Mouse (Mus musculus) 3134 (cell line): ENCODE measurements around the gene Bcar3.
A peak's percentile ranks its signal among the peaks of the same experiment; 100 is the strongest.

ENCODE experiments used
- DNase-seq: peaks from one replicate; pipeline ENCODE4 v3.0.0-alpha.2; 2011; ENCODE audit warnings: low spot score; ENCODE audit not compliant: insufficient read length; ENCODE audit errors: extremely low read depth

Gene Bcar3

GRCm38 (mm10) chr3:122475735-122476134 lies 181.8 kb downstream of the Bcar3 start:
- DNase-seq: no peak

DNA sequence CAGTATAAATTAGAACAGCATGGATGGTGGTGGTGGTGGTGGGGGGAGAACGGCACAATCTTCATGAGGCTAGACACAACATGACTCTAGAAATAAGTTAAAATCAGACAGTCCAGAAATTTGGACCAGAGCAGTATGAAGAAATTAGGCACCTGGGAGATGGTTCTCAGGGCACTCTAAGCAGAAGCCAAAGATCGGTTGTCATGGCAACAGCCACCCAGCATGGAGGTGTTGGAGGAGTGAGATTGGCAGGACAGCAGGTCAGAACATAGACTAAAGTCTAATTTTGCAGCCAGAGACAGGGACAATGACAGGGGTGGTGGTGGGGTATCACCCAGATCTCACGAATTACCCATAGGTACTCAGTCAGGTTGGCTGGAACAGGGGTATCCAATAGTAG lies 182.7 kb downstream of the Bcar3 start:
- no peak for DNase-seq

DNA sequence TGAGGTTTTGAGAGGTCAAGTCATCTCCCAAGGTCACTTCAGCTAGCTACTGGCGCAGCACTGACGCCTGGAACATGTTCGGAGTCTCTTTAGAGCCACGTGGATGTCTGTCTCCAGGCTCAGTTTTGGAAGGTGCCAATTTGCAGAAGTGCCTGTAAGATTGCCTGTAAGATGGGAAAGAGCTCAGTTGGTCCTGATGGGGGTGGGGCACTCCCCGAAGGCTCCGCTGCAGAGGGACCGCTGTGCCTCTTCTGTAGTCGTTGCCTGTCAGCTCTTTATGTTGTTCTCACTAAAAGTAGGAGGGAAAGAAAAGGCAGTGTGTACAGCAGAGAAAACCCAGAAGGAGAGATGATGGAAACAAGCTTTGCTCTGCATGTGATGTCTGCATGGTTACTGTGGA lies 183.6 kb downstream of the Bcar3 start:
- DNase-seq: no peak

DNA sequence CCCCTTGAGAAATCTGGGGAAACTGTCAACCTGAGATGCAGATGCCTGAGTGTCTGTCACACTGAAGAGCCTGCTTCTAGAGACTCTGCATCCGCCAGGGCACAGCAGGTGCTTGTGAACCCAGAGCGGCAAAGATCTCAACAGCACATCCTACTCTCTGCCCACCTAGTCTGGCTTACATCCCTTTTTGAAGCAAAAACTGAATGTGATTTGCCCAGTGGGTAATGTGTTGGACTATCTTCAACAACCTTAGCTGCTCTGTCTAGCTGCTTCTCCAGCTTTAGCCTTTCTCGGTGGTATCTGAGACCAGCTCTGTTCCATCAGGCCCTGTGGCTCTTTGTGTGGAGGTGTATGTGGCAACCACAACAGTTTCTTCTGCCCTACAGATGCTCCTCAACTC lies 184.8 kb downstream of the Bcar3 start:
- no peak for DNase-seq

DNA sequence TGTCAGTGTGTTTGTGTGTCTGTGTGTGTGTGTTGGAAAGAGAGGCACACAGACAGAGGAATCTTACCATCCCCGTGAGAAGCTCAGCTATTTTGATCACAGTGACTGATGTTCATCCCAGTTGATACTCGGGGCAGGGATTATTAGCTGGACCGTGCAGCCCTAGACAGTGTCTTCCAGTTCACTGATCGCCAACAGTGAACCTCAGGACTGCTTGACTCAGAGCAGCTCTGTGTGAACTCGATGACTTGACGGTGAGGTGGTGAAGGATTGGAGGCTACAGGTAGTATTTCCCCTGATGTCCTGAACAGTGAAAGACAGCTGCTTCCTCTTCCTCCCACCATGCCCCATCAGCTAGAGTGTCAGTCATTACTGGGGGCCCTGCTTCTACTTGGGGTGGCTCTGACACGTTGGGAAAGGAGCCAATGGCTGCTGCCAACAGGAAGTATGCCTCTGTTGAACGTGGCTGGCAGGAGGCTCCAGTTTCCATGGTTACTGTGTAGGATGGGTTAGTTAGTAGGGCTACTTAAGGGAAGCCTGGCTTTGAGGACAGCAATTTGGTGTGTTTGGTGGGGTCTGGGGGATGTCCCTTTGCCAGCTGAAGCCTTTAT lies 186.2 kb downstream of the Bcar3 start:
- DNase-seq: peak; percentile 42

- no peak for DNase-seq
Measured at GRCm38 (mm10) chr3:122480986-122481385, 187.1 kb downstream of the Bcar3 start.

- peak; percentile 81 for DNase-seq
Measured at GRCm38 (mm10) chr3:122481891-122482739, 188.2 kb downstream of the Bcar3 start.

- peak; percentile 79 for DNase-seq
Measured at GRCm38 (mm10) chr3:122483066-122483782, 189.3 kb downstream of the Bcar3 start.

DNA sequence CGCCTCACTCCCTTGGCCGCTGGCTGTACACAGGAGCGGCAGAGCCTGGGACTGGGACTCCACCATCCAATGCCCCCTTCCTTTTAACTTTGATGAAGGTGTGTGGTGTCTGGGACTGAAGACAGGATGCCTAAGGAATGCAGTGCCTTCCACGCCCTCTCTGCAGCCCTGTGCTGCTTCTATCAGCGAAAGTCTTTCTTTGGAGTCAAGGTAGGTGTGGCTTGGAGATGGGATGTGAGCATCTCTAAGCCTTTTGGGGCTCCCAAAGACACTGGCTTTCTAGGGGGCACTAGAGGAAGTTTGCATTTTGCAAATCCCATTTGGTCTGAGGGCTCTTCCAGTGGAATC lies 189.8 kb downstream of the Bcar3 start:
- DNase-seq: no peak

GRCm38 (mm10) chr3:122484301-122484700 lies 190.4 kb downstream of the Bcar3 start:
- DNase-seq: no peak

DNA sequence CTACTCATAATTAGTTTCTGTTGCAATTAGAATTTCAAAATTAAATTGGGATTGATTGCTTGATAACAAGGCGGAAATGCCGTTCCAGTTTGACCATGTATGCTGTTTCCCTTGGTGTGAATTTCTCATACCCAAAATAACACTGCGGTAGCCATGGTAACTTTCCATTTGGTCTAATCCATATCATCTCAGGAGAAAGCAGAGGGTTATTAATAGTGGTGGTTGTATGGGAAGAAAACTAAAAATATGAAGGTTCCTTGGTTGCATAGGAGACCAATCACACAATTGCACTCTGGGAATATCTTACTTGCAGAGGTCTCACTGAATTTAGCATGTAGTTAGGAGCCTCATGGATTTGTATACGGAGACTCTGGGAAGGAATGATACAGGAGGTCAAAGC lies 191.8 kb downstream of the Bcar3 start:
- no peak for DNase-seq

- DNase-seq: no peak
Measured at GRCm38 (mm10) chr3:122486193-122486592, 192.3 kb downstream of the Bcar3 start.

- peak; percentile 45 for DNase-seq
Measured at GRCm38 (mm10) chr3:122488051-122488754, 194.3 kb downstream of the Bcar3 start.

DNA sequence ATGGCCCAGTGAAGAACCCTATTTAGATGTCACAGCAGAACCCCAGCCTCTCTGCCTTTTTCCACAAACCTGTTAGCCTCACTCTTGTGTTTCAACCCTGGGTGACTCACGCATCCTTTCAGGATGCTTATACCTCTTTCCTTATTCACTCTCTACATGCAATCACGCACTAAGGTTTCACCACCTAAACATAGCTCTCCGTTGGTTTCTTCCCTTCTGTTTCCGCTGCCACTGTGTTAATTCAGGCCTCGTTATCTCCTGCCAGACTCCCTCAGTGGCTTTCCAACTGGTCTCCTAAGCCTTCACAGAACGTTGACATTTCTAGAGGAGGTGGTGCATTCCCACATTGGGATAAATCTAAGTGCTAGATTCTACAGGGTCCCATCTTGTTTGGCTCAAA lies 196.6 kb downstream of the Bcar3 start:
- DNase-seq: no peak

DNA sequence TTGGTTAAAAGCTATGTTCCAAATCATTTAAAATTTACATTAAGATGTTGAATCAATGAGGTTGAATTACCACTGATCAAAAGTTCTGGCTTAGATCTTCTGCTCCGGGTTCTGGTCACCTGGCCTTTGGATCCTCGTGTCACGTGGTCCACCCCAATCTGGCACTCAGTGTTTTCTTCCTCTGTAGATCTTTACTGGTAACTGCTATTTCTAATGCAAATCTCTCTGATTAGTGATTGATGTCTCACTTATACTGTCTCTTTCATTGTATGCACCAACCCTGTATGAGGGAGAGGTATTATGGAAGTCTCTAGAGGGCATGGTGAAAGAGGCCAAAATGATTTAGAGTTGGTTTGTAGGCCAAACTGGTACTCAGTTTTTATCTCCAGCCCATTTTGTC lies 198.1 kb downstream of the Bcar3 start:
- DNase-seq: no peak

- no peak for DNase-seq
Measured at GRCm38 (mm10) chr3:122492872-122493615, 199.1 kb downstream of the Bcar3 start.

- DNase-seq: no peak
Measured at GRCm38 (mm10) chr3:122494764-122495163, 200.8 kb downstream of the Bcar3 start.

GRCm38 (mm10) chr3:122497871-122498270 lies 203.9 kb downstream of the Bcar3 start:
- DNase-seq: peak; percentile 64

DNA sequence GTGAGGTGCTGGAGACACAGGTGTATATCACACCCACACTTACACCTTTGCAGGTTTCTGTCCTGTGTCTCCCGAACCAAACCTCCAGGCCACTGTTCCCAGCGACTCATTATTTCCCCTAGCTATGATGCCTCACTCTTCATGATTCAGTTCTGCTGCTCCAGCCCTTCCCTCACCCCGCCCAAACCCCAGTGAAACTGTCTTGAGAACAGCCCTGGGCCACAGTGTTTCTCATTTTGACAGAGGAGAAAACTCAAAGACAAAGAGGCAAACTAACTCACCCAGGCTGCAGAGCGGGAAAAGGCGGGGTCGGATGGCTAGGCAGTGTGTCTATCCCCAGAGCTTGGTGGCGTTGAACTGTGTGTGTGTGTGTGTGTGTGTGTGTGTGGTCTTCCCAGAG lies 204.6 kb downstream of the Bcar3 start:
- DNase-seq: peak; percentile 63

DNA sequence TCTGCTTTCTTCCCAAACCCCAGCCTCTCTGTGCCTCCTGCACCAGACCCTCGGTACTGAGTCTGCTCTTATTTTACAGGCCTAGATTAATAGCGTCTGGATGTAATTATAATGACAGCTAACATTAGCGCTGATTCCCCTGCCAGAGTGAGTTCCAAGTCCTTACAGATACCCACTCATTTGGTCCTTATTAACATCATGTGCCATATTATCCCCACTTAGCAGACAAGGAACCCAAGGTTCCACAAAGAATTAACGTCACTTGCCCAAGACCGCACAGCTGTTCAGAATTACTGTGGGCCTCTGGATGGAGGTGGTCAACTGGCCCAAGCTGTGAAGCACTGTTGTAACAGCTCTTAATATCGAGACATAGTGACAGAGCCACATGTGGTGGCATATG lies 205.7 kb downstream of the Bcar3 start:
- DNase-seq: no peak
